Mouse (Mus musculus) embryo, embryonic 11 days (tissue): ENCODE measurements around the gene Jmjd7.
A peak's percentile ranks its signal among the peaks of the same experiment; 100 is the strongest.

ENCODE experiments used
- DNase-seq: peaks from one replicate; pipeline ENCODE4 v3.0.0-alpha.2; 2015

Jmjd7 gene

DNA sequence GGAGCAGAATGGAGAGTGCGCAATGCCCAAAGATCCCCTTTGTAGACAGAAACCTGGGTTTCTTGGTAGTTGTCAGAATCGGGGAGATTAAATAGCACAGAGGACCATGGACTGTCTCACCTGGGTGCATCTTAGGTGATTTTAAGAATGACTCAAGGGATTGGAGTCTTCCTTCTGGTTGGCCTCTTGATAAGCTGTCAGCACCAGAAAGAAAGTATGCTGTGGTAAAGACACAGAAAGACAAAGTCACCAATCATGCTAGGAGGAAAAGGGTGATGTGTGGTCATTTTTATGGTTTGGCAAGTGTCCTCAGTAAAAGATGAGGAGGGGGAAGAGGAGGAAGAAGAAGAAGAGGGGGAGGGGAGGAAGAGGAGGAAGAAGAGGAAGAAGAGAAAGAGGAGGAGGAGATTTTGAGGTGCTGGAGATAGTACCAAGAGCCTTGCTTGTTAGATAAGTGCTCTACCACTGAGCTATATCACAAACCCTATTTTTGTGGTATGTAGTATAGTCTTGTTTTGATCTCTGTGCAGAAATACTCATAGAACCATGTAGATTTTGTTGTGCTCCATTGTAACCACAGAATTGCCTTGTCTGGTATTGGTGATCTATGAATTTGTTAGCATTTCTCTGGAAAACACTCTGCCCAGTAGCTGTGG lies 13.3 kb upstream of the Jmjd7 start:
- no peak for DNase-seq

DNA sequence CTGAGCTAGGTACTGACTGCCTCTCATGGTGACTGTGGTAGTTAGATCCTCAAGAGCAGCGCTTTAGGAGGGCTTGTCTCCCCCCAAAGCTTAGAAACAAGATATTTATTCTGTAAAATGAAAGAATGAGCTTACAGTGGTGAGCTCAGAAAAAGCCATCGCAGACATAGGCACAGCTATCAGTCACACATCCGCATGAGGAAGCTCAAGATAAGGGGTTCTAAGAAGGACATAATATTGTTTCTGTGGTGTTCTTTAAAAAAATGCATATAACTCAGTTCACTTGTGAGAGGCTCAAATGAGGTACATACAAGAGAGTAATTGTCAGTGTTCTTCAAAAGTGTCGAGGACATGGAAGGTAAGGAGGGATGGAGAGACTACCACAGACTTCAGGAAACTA lies 11.4 kb upstream of the Jmjd7 start:
- DNase-seq: no peak

DNA sequence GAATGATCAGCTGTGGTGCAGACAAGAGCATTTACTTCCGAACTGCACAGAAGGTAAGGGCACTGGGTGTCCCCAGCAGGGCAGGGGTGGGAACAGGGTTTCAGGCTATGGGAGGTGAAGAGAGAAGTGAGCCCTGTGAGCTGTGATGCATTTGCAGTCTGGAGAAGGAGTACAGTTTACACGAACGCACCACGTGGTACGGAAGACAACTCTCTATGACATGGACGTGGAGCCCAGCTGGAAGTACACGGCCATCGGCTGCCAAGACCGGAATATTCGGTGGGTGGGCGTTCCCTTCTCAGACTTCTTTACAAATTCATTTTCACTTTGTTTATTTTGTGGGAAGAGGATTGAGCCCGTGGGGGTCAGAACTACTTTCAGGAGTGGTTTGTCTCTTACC lies 9.7 kb upstream of the Jmjd7 start:
- DNase-seq: no peak

DNA sequence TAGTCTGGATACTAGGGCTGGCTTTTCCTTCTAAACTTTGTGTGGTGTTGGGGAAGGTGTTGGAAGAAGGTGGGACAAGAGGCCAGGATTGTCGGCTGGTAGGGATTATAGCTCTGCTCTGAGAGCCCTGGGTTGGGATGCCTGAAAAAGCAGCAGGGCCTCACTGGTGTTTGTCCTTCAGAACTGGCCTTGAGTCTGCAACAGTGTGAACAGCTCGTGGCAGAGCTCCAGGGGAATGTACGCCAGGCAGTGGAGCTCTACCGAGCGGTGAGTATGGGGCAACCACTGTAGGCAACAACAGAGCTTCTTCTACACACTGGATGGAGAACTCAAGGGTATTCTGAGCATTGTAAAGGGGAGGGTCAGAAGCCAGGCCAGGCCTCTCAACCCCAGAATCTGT lies 2.9 kb upstream of the Jmjd7 start:
- DNase-seq: no peak

DNA sequence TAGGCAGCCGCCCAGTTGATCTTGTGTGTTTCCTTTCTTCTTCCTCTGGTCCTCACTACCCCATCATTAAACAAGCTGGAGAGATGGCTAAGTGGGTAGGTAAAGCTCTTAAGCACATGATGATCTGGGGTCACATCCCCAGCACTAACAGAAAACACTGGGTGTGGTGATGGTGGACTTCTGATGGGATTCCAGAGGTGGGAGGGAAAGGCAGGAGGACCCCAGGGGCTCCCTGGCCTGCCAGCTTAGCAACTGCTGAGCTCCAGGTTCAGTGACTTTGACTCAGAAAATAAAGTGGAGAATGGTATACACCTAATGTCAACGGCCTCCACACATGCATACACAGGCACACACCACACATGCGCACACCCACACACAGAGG lies 658 bp downstream of the Jmjd7 start:
- DNase-seq: peak; percentile 41

DNA sequence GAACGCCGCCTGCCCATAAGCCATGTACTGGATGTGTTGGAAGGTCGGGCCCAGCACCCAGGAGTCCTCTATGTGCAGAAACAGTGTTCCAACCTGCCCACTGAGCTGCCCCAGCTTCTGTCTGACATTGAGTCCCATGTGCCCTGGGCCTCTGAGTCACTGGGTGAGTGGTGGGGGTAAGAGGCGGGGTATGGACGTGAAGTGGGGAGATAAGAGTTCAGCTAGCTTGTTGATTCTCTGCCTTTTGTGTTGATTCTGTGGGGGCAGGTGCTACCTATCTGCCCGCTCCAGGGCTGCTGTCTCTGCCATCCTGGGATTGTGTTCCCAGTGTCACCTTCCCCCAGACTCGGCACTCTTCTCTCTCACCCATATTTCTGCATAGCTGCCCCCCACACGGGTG lies 3.1 kb downstream of the Jmjd7 start:
- DNase-seq: no peak

DNA sequence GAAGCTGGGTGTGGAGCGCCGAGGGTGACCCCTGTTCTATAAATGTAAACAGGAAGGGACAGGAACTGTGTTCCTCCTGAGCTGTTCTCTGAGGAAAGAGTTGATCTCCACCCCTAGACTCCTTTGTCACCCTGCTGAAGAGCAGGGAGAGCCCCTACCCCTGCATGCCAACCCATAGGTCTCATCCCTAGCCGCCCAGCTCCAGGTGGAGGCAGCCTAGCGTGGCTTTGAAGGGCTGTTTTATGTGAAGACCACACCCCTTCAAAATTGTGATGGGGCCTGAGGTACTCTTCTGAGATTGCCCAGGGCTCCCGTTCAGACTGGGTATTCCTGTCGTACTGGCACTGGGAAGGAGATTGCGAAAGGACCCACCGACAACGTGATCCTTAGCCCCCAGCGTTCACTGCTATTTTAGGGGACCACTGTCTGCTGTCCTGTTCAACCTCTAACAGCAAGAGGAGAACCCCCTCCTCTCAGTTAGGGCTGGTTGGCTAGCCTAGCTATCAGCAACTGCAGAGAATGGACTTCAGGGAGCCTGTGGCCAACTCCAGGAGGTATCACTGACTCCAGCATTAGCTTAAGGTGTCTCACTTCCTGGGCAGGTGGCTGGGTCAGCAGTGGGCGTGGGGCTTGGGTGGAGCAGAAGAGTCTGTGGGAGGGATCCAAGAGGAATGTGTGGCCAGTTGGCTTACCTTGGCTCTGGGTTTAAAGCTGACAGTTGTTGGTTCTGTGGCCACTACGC lies 5.6 kb downstream of the Jmjd7 start, which contains the start of gene Pla2g4b:
Pla2g4b (plus strand) TSS at position 692 of the 742 bp plus-strand sequence.
- no peak for DNase-seq

DNA sequence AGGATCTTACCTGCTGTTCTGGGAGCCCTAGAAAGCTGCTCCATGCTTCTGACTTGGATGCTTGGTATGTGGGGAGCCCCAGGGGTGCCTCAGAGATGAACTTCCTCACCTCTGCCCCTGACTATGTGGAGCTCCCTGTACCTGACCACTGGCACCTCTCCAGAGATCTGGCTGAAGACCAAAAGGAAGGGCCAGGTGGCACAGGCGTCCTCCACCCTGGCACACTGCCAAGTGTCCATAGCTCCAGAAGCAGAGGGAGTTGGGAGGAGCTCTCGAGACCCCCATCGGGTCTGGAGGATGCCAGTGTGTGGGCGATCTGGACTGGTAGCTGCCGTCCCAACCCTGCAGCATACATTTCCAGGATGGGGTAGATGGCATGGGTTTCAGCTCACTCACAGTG lies 6.4 kb downstream of the Jmjd7 start:
- DNase-seq: no peak

DNA sequence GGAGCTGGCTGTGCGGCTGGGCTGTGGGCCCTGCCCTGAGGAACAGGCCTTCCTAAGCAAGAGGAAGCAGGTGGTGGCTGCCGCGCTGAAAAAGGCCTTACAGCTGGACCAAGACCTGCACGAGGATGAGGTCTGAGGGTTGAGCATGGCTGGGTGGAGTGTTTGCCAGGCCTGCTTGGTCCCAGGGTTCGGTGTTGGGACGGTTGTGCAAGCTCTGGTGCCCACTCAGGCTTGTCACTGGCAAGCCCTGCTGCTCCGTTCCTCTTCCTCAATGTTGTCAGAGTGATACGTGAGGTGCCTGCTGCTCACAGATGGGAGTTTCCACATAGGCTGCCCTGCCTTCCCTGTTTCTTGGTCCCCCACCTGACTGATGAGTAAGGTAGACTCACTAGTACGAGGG lies 10.5 kb downstream of the Jmjd7 start:
- DNase-seq: no peak

DNA sequence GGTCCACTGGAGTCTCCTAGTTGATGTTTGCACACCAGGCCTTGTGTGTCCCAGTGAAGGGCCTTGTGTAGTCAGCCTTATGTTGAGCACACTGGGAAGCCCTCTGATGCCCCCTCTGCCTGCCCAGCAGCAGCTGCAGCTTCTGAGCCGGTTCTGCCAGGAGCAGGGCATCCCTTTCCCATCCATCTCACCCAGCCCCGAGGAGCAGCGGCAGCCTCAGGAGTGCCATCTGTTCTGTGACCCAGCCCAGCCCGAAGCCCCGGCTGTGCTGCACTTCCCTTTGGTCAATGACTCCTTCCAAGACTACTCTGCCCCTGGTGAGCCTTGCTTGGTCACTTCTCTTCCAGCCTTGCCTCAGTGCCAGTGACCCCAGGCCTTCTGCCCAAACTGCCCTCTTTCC lies 13.7 kb downstream of the Jmjd7 start:
- DNase-seq: no peak

DNA sequence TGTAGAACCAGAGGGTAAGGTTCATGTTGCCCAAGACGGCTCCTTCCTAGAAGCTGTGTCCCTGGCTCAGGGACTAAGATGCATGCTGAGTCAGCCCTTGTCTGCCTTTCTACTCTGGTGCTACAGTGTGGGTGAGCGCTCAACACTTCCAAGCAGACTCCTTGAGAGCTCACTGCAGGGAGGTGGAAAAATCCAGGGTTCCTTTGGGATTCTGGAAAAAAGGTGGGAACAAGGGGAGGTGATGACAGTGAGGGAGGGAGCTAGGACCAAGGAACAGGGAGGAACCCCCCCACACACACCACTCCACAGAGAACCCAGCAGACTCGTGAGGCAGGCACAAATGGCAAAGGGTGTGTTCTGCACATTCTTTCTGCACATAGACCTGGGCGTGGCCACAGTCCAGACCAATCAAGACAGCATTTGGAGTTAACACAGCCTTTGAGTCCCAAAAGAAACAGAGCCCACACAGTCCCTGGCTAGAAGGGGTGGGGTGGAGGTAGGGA lies 16.9 kb downstream of the Jmjd7 start:
- DNase-seq: peak; percentile 20

DNA sequence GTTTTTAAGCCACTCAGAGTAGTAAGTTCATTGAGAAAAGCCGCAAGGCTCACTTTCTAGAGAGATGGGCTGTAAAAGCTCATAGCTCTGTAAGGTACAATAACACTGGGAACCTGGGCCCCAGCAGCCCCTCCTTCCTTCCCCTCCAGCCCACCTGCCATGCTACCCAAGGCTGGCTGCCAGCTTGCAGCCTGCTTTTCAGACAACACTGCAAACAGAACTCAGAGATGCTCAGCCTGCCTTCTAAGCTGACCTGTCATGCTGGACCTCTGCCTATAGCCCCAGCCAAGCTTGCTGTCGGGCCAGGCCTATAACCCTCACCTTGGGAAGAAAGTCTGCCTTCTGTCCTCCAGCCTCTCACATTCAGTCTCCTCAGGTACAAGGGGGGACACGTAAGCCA lies 17.4 kb downstream of the Jmjd7 start:
- DNase-seq: no peak

DNA sequence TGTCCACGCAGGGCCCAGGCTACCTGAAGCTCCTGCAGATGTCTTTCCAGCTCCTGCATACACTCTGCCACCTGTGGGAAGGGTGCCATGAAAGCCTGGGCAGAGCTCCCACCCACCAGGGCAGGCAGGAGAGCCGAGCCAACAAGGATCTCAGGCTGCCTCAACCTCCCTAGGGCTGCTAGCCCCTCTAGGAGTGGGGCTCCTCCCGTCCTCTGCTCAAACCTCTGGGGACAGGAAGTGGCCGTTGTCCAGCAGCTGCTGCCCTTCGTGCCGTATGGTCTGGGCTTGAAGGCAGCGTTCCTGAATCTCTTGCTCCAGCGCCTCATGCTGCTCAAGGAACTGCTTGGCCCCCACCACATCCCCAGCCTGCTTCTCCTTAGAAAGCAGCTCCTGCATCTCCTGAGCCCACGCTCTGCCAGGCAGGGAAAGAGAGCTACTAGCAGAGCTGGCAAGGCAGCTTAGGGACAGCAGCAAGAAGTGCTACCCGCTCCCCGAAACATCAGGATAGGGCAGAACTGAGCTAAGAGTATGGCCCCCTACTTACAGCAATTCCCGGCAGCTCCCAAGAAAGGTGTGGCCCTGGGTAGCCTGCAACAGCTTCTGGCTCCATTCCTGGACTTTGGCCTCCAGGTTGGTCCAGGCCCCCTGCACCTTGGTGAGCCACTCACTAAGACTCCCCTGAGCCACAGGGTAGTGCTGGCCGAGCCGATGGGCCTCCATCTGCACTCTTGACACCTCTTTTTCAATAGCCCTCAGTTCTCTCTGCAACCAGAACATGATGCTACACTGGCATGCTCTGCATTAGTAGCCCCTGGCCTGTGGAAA lies 19.4 kb downstream of the Jmjd7 start:
- DNase-seq: no peak

DNA sequence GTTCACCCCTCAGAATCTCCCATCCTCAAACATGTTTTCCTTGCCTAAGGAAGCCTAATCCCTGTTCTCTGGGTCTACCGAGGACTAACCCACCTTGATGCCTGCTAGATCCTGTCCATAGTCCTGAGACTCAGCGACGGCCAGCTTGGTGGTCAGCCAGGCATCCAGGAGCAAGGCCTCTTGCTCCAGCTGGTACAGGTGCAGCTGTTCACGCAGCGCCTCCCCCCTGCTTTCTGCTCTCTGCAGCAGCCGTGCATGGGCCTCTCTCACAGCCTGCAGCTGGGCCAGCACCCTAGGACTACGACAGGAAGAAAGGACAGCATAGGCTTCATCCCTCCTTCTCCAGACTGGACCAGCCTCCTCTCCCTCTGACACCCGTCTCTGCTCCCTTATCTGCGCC lies 20.9 kb downstream of the Jmjd7 start:
- DNase-seq: no peak

DNA sequence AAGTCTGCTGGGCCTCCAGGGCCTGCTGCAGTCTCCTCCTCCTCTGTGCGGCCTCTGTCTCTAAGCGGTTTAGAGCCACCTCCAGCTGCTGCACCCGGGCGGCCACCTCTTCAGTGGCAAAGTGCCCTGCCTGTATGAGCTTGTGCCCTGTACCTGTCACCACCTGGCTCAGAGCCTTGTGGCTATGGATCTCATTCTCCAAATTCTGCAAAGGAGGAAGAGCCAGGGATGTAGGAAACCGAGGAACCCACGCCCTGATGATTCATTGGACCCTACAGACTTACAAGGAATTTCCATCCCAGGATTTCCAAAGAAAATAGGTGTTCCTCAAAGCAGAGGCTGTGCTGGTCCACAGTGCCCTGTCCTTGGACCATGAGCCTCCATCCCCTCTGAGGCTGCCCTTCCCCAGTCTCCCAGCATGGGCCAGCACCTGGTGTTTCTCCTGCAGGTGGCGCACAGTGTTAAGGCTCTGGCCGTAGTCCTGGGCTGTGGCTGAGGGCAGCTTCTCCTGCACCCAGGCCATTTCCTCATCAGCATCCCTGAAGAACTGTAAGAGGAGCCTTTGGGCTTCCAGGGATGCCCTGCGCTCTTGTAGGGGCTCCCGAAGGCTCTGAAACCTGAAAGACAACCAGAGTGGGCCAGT lies 22.5 kb downstream of the Jmjd7 start:
- peak; percentile 64 for DNase-seq

DNA sequence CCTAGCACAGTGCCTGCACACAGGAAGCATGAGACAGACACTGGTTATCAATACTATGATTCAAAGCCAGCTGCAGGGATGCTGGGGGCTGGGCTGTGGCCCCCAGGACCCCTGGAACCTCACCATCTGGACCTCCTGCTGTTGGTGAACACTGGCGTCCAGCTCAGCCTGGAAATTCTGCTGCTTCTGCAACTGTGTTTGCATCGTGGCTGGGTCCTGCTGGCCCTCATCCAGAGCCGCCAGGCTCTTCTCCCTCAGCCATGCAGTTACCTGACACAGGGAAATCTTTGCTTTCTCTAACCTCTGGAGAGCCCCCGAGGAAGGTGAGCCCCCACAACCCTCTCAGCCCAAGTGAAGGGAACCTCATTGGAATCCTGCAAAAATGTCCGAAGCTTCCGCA lies 24.1 kb downstream of the Jmjd7 start:
- DNase-seq: no peak

DNA sequence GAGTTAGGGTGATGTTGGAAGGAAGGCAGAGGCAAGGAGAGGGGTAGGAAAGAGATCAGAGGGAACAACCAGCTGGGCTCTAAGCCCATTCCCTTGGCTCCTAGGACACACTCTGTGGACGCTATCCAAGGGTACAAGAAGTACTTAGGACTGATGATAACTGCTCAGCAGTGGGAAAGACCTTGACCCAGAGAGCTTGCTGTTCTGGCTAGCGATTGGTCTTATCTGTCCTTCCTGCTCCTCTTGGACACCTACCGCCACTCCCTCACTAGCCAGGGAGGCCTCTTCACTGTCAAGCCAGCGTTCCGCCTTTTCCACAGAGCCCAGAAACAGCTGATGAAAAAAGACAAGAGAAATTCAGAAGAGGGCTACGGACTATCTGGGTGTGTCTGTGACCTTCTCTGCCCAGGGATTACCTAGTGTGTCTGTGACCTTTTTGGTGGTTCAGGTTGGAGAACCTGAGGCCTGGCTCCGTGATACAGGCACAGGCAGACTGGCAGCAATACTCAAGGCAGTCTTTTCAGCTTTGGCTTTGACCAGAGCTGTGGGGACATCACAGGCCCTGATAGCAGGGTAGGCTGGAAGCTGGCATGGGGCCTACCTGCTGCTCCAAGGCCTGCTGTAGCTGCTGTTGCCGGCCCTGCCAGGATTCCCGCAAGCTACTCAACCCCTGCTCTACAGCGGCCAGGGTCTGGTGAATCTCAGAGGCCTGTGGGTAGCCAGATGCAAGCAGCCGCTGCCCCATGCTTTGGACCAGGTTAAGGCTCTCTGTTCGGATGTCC lies 27.7 kb downstream of the Jmjd7 start:
- no peak for DNase-seq

DNA sequence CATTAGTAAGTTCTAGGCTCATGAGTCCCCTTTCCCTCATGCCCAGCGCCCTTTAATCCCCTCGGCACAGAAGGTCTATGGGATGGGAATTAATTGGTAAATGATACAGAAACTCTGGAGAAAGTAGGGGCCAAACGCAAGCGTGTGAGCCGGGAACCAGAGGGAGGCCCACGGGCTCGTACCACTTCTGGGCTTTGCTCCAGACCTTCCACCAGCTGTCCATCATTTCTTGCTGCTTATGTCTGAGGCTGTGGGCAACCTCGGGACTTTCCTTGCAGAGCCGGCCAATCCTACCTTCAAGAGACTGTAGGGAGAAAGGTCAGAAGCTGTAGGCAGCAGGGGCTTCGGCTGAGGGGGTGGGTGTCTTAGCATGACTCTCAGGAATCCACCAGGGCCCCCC lies 28.6 kb downstream of the Jmjd7 start:
- DNase-seq: no peak

DNA sequence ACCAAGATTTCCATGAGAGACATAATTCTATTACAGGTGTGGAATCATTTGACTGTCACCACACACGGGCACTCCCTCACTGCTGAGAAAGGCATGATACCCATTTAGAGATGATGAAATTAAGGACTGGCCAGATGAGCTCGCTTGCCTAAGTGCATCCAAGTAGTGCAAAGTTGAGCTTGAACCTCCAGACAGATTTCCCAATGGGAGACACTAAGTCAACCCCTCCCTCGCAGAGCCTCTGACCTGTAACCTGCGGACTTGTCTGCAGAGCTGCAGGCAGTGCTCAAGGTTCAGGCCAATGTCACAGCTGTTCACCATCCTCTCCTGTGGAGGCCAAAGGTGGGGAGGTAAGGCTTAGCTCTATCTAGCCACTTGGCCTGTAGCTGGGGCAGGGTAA lies 31.5 kb downstream of the Jmjd7 start:
- no peak for DNase-seq

DNA sequence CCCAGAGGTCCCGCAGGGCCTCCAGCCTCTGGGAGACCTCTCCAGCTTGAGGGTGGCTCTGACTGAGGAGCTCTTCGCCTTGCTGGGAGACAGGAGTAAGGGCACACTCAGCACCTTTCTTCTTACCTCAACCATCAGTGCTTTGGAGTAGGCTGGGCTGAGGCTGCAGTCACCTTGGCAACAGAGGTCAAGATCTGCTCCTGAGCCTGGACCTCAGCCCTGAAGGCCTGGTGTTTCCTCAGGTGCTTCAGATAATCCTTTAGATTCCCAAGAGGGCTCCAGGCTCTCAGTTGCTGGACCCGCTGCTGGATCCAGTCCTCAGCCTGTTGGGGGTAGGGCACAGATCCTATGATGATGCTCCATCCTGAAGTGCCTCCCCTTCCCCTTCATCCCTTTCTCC lies 32.2 kb downstream of the Jmjd7 start:
- no peak for DNase-seq

DNA sequence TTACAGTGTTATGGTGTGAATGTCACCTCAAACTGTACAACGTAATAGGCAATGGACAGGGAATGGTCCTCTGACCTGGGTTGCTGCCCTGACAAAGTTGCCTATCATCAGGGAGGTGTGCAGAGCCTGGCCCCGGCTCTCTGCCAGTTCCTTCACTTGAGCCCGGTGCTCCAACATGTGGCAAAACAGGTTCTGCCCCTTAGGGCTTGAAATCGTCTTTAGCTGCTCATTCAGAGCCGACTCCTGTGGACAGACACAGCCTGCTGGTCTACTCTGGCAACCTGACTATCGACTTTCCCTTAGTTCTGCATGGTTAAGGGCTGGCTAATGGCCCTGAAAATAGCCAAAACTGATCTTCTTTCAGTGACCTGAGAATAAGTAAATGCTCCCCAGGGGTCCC lies 32.9 kb downstream of the Jmjd7 start:
- no peak for DNase-seq

DNA sequence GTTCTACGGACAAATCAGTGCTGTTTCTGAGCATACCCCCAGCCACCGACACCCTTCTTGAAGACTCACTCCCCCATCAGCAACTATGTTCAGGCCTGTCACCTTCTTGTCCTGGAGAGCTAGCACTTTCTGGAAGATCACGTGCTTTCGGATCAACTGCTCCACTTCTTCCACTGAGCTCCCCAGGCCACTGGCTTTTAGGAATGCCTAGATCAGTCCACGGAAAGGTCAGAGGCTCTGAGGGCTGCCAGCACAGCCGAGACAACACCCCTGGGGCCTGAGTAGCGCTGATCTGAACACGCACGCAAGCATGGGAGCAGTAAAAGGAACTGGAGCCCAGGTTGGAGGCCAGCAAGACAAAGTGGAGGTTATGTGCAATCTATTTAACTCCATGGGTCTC lies 33.4 kb downstream of the Jmjd7 start:
- no peak for DNase-seq

DNA sequence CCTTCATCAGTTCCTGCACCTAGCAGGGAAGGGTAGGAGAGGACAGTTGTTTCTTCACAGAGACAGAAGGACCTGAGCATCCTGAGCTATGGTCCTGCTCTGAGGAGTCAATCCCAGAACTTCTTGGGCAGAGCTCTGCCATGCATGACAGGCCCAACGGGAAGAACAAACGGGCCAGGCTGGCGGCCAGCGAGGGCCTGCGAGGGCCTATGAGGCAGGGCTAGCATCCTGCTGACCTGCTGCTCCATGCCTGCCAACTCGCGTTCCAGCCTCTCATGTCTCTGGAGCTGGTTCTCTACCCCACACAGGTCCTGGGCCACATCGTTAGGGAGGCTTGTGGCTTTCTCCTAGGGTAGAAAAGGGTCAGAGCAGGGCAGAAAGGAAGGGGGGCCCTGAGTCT lies 35.0 kb downstream of the Jmjd7 start:
- no peak for DNase-seq
